Mouse (Mus musculus) hindbrain, embryonic 15.5 days (tissue): ENCODE measurements around the gene Bicra. TPM values are rescaled to one million over a fixed set of nuclear protein-coding genes. Genes with fewer than 3 reads are reported as not detected.

Experiments used
- ATAC-seq: fragments of 200-750 bp; cut with Nextera tagmentation; 2 replicates; pipeline ENCODE4 v1.8.0; 2017; ENCODE audit warnings: low read depth, moderate number of reproducible peaks, moderate TSS enrichment; ENCODE audit not compliant: low FRiP score
- H3K27ac ChIP-seq: fragments of 300-500 bp; sonication (generic); replicated peaks from 2 replicates; pipeline ENCODE4 v1.5.1; 2015; ENCODE audit warnings: mild to moderate bottlenecking, inconsistent platforms
- H3K27me3 ChIP-seq: fragments of 300-500 bp; sonication (generic); 2 replicates; pipeline ENCODE4 v1.6.1; 2015; ENCODE audit warnings: control low read depth, inconsistent platforms
- H3K36me3 ChIP-seq: fragments of 300-500 bp; sonication (generic); 2 replicates; pipeline ENCODE4 v1.6.1; 2015; ENCODE audit warnings: control low read depth, inconsistent platforms
- H3K4me1 ChIP-seq: fragments of 300-500 bp; sonication (generic); replicated peaks from 2 replicates; pipeline ENCODE4 v1.6.1; 2015; ENCODE audit warnings: control low read depth, inconsistent platforms
- H3K4me2 ChIP-seq: fragments of 300-500 bp; sonication (generic); 2 replicates; pipeline ENCODE4 v1.6.1; 2015; ENCODE audit warnings: moderate library complexity, mild to moderate bottlenecking, inconsistent platforms
- H3K4me3 ChIP-seq: fragments of 300-500 bp; sonication (generic); 2 replicates; pipeline ENCODE4 v1.5.1; 2015; ENCODE audit warnings: mild to moderate bottlenecking, inconsistent platforms
- H3K9ac ChIP-seq: fragments of 300-500 bp; sonication (generic); 2 replicates; pipeline ENCODE4 v1.6.1; 2015; ENCODE audit warnings: inconsistent platforms
- H3K9me3 ChIP-seq: fragments of 300-500 bp; sonication (generic); 2 replicates; pipeline ENCODE4 v1.6.1; 2016; ENCODE audit warnings: control low read depth, inconsistent platforms
- WGBS: fragments of 180-500 bp; shearing (Covaris S2); methylation state at CpG from one replicate; pipeline ENCODE4 v1.1.7; 2015; 5-methylcytosine and 5-hydroxymethylcytosine counted together
- polyA plus RNA-seq: library from polyadenylated mRNA; unstranded; fragments of >200 nt; fragmentation: Nextera tagmentation; extraction: Ambion mirVana; gene quantifications from 2 replicates; pipeline ENCODE4 v1.2.1, GENCODE M21; 2015

Bicra gene
- polyA plus RNA-seq = 7.5 and 8.7 TPM in 2 replicates

DNA sequence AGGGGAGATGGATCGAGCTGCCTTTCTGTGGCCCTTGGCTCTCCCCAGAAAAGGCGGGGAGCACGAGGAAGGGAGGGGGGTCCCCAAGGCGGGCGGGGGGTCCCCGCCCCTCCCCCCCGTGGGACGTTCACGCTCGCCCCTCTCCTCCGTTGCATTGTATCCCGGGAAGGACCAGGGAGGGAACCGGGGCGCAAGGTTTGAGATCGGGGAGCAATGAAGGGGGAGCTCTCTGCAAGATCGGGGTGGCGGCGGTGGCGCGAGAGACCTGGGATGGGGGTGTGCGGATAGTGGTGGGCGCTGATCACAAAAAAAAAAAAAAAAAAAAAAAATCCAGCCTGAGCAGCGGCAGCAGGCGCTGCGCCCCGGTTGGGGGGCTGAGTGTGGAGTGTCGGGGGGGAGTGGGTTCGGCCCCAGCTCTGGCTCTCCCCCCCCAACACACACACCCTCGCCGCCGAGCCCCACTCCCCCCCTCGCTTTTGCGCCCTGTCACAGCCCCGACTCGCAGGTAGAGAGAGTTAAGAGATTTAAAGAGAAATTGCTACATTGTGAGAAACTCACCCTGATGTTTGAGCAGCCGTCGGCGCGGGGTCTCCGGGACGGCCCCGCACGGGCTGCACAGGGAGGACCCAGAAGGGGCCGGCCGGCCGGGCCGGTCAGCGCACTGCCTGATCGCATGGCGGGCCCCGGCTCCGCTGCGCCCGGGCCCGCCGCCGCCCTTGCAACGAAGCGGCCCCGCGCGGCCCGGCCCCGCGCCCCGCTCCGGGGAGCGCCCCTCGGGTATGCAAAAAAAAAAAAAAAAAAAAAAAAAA lies at the start of gene Bicra:
Gene Bicra, minus strand, starts transcription at position 584 of the 809 bp plus-strand sequence.
- ATAC-seq = peak; percentile 78
- peak within 1 kb of the TSS; percentile 84 for H3K4me3 ChIP-seq
- H3K27me3 ChIP-seq = no peaks in the 10 kb centered on the region
- H3K27ac ChIP-seq = peak within 1 kb of the TSS; percentile 99
- H3K9ac ChIP-seq = peak within 1 kb of the TSS; percentile 98
- H3K36me3 ChIP-seq = no peaks in the 10 kb centered on the region
- no peaks in the 10 kb centered on the region for H3K9me3 ChIP-seq
- under 1% methylated on average over 46 of the region's 69 CpGs for WGBS
- H3K4me1 ChIP-seq = peaks cover 65% of the 10 kb centered on the region
- H3K4me2 ChIP-seq = peak within 1 kb of the TSS; percentile 83

GRCm38 (mm10) chr7:16094592-16094991 lies 46.9 kb upstream of the Bicra start:
- WGBS = 73% methylated on average over 3 of the region's 3 CpGs
- Histone ChIP-seq H3K9me3 (no peaks in the 10 kb centered on the region), H3K4me3 (no peak overlapping the region), H3K4me1 (peaks cover 11% of the 10 kb centered on the region), H3K27ac (no peak overlapping the region), H3K9ac (no peak overlapping the region), H3K36me3 (no peaks in the 10 kb centered on the region), H3K4me2 (no peak overlapping the region), H3K27me3 (peaks cover 6% of the 10 kb centered on the region; the same call in 1 of the 2 replicates)
- no peak for ATAC-seq

DNA sequence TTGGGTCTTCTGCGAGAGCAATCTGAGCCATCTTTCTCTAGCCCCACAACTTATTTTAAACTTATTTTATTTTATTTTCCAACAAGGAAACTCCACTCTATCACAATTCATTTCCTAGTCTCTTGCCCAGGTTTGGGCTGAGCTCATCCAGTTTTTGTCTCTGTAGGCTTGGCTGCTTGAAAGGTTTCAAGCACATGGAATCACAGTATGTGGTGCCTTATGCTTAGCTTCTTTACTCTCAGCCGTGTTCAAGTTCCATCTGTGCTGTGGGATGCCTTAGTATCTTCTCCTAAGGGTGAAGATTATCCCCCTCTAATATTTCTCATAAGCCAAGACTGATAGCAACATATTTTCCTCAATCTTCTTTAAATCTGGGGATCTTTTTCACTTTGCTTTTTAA lies 39.9 kb upstream of the Bicra start:
- Histone ChIP-seq H3K4me3 (no peak overlapping the region), H3K4me1 (no peaks in the 10 kb centered on the region), H3K27ac (no peak overlapping the region), H3K36me3 (no peaks in the 10 kb centered on the region), H3K27me3 (peaks cover 6% of the 10 kb centered on the region; the same call in 1 of the 2 replicates), H3K9me3 (no peaks in the 10 kb centered on the region), H3K4me2 (no peak overlapping the region), H3K9ac (no peak overlapping the region)
- ATAC-seq = no peak
- WGBS = 82% methylated on average over 2 of the region's 2 CpGs

DNA sequence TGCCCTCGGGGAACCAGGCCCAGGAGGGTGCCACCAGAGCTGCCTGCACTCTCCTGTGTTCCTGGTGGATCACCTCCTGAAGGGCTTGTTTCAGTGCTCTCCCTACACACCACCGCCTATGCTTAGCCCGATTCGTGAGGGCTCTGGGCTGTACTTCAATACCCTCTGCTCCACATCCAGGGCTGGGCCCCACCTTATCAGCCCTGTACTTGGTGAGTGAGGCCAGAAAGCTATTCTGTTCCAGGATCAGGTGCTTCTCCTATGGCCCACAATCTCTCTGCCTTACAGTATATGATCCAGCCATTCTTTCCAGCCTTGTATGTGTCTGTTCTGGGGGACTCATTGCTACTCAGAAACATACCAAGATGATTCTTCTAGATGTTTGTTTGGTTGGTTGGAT lies 35.6 kb upstream of the Bicra start:
- Histone ChIP-seq H3K4me1 (no peaks in the 10 kb centered on the region), H3K9ac (no peak overlapping the region), H3K4me3 (no peak overlapping the region), H3K9me3 (no peaks in the 10 kb centered on the region), H3K4me2 (no peak overlapping the region), H3K27ac (no peak overlapping the region), H3K36me3 (no peaks in the 10 kb centered on the region), H3K27me3 (no peaks in the 10 kb centered on the region)
- no peak for ATAC-seq
- 67% methylated on average over 4 of the region's 4 CpGs for WGBS

DNA sequence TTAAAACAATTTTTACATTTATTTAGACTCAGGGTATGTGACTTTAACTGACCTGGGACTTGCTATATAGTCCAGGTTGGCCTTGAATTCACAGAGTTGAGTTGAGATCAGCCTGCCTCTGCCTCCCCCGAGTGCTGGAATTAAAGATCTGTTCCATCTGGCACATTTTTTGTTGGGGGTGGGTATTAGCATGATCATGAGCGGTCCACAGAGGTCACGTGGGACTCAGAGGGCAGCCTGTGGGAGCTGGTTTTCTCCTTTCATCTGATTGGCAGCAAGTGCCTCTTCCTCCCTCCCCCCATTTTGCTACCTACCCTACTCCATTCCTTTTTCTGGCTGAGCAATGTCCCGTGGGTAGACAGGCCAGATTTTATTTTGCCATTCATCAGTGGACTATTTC lies 32.9 kb upstream of the Bicra start:
- 76% methylated on average over 4 of the region's 4 CpGs for WGBS

DNA sequence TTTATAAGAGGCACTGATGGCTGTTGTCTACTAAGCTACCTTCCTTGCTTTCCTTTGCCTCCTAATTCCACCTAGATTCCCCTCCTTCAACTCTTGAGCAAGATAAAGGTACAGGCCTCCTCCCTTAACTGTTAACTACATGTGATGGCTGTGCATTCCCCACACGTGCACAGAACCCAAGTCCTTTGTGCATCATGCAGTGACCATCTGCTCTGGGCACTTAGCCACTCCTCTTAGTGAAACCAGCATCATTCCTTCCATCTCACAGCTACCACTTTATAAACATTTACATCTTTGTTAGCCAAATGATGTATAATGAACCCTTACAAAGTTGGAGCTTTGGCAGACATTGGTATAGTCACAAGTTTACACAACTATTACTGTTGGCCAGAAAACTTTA lies 32.2 kb upstream of the Bicra start:
- ATAC-seq = no peak
- Histone ChIP-seq H3K4me1 (no peaks in the 10 kb centered on the region), H3K9me3 (no peaks in the 10 kb centered on the region), H3K27me3 (0 out of 2 replicates have a peak, but pooled peaks cover 2% of the 10 kb centered on the region), H3K9ac (no peak overlapping the region), H3K36me3 (no peaks in the 10 kb centered on the region), H3K4me3 (no peak overlapping the region), H3K27ac (no peak overlapping the region), H3K4me2 (no peak overlapping the region)
- WGBS = 56% methylated on average over 1 of the region's 1 CpGs

More for the DNA sequence above, 32.9 kb upstream of the Bicra start:
- H3K27me3 ChIP-seq = 0 out of 2 replicates have a peak, but pooled peaks cover 2% of the 10 kb centered on the region
- H3K36me3 ChIP-seq = no peaks in the 10 kb centered on the region
- ATAC-seq = no peak
- H3K9ac ChIP-seq = no peak overlapping the region
- H3K4me1 ChIP-seq = no peaks in the 10 kb centered on the region
- no peak overlapping the region for H3K4me2 ChIP-seq
- no peak overlapping the region for H3K27ac ChIP-seq
- H3K9me3 ChIP-seq = no peaks in the 10 kb centered on the region
- no peak overlapping the region for H3K4me3 ChIP-seq

- no peak for ATAC-seq
- 85% methylated on average over 6 of the region's 6 CpGs for WGBS
- Histone ChIP-seq H3K9ac (no peak overlapping the region), H3K4me3 (no peak overlapping the region), H3K4me1 (no peaks in the 10 kb centered on the region), H3K36me3 (no peaks in the 10 kb centered on the region), H3K4me2 (no peak overlapping the region), H3K27ac (no peak overlapping the region), H3K9me3 (no peaks in the 10 kb centered on the region), H3K27me3 (0 out of 2 replicates have a peak, but pooled peaks cover 5% of the 10 kb centered on the region)
Measured at GRCm38 (mm10) chr7:16071906-16072305, 24.2 kb upstream of the Bicra start.

DNA sequence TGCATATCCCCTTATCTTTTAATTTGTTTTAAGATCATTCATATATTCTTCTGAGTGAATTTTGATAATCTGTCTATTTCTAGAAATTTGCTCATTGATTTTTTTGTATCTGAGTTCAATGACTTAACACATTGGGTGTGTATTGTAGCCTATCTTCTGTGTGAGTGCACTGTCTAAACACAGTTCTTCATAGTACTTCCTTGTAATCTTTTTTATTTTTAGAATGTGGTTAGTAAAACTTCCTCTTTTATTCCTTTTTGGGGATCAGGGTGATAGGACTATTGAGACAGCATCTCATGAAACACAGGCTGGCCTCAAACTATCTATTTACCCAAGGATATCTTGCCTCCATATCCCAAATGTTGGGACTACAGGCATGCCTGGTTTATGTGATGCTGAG lies 23.1 kb upstream of the Bicra start:
- no peak overlapping the region for H3K27ac ChIP-seq
- no peak overlapping the region for H3K4me3 ChIP-seq
- H3K4me1 ChIP-seq = no peaks in the 10 kb centered on the region
- H3K36me3 ChIP-seq = no peaks in the 10 kb centered on the region
- no peaks in the 10 kb centered on the region for H3K9me3 ChIP-seq
- H3K9ac ChIP-seq = no peak overlapping the region
- no peak for ATAC-seq
- no peak overlapping the region for H3K4me2 ChIP-seq
- H3K27me3 ChIP-seq = 0 out of 2 replicates have a peak, but pooled peaks cover 3% of the 10 kb centered on the region

GRCm38 (mm10) chr7:16063490-16063889 lies 15.8 kb upstream of the Bicra start:
- Histone ChIP-seq H3K4me3 (no peak overlapping the region), H3K4me1 (no peaks in the 10 kb centered on the region), H3K27me3 (peaks cover 10% of the 10 kb centered on the region), H3K9ac (no peak overlapping the region), H3K36me3 (no peaks in the 10 kb centered on the region), H3K4me2 (no peak overlapping the region), H3K9me3 (no peaks in the 10 kb centered on the region), H3K27ac (no peak overlapping the region)
- 35% methylated on average over 4 of the region's 4 CpGs for WGBS
- ATAC-seq = no peak

DNA sequence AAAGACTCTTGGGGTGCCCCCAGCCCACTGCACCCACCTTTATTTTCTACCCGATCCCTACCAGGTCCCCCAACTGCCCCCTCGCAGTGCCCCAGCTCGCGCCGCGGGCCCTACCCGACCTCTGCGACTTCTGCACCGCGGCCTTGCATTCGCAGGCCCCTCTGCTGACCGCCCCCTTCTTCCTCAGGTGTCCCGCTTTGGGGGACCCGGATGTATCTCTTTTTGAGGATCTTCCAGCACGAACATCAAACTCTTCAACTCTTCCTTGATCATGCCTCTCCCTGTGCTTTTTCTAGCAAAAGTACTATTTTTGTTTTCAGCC lies 14.3 kb upstream of the Bicra start:
- Histone ChIP-seq H3K4me3 (peak overlapping the region; percentile 24; the same call in 1 of the 2 replicates), H3K9ac (no peak overlapping the region), H3K27ac (no peak overlapping the region), H3K9me3 (no peaks in the 10 kb centered on the region), H3K36me3 (no peaks in the 10 kb centered on the region), H3K4me2 (peak overlapping the region; percentile 51), H3K4me1 (no peaks in the 10 kb centered on the region), H3K27me3 (peaks cover 10% of the 10 kb centered on the region)
- no peak for ATAC-seq
- WGBS = 73% methylated on average over 15 of the region's 15 CpGs

DNA sequence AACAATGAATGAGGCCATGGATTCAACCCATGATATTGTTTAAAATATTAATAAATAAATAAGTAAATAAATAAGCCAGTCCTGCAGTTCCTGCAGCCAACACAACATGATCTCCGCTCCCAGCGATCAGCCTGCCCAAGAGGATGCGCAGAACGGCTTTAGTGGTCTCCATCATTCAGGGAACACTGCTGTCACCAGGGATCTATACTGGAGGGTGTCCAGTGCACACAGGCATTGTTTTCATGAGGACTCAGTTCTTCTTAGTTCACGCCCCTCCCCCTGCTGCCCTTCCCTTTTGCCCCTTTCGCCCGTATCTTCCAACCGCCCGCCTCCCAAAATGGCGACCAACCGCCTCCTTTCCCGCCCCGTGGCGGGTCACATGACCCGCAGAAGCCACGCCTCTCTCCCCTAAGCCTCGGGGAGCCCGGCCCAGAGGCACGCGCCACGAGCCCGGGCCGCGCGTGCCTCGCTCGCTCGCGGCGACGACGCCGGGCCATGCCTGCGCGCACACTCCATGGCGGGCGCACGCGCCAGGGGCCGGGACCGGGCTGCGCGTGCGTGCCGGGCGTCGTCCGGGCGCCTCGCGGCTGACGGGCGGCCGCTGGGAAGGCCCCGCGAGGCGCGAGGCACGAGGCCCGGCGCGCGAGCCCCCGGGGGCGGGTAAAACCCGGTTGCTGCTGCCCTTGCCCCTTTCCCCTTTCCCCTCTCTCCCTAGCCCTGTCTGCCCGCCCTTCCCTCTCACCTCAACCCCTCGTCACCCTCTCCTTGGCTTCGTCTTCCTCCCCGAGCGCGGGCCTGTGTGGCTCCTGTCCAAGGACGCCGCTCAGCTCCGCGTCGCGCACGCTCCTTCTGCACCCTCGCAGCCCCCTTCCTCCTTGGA lies 13.7 kb upstream of the Bicra start, which contains the start of gene Zfp541:
Gene Zfp541, plus strand, starts transcription at position 596 of the 880 bp plus-strand sequence.
- Histone ChIP-seq H3K27me3 (peaks cover 10% of the 10 kb centered on the region), H3K4me1 (no peaks in the 10 kb centered on the region), H3K9me3 (no peaks in the 10 kb centered on the region), H3K4me3 (peak within 1 kb of the TSS; percentile 24), H3K4me2 (peak within 1 kb of the TSS; percentile 51), H3K27ac (no peak within 1 kb of the TSS), H3K9ac (no peak within 1 kb of the TSS), H3K36me3 (no peaks in the 10 kb centered on the region)
- 55% methylated on average over 64 of the region's 80 CpGs for WGBS
- ATAC-seq = peak; percentile 85

GRCm38 (mm10) chr7:16057136-16057534 lies 9.4 kb upstream of the Bicra start:
- H3K27me3 ChIP-seq = peaks cover 10% of the 10 kb centered on the region
- 67% methylated on average over 2 of the region's 2 CpGs for WGBS
- H3K9me3 ChIP-seq = no peaks in the 10 kb centered on the region
- no peak overlapping the region for H3K4me3 ChIP-seq
- H3K36me3 ChIP-seq = no peaks in the 10 kb centered on the region
- H3K27ac ChIP-seq = no peak overlapping the region
- ATAC-seq = no peak
- no peak overlapping the region for H3K4me2 ChIP-seq
- no peak overlapping the region for H3K9ac ChIP-seq
- peaks cover 8% of the 10 kb centered on the region for H3K4me1 ChIP-seq
